Mouse (Mus musculus) lung, embryonic 16.5 days (tissue): ENCODE results near the gene Rap1gds1. TPM values are rescaled to one million over a fixed set of nuclear protein-coding genes. Genes with fewer than 3 reads are reported as not detected.

Source experiments
- ATAC-seq: fragments of 200-750 bp; cut with Nextera tagmentation; 2 replicates; pipeline ENCODE4 v1.8.0; 2017; ENCODE audit warnings: low read depth, mild to moderate bottlenecking, moderate library complexity
- H3K27ac ChIP-seq: fragments of 300-500 bp; sonication (generic); 2 replicates; pipeline ENCODE4 v1.5.1; 2014; ENCODE audit warnings: mild to moderate bottlenecking, control low read depth, low read length
- H3K27me3 ChIP-seq: fragments of 300-500 bp; sonication (generic); 2 replicates; pipeline ENCODE4 v1.6.1; 2014; ENCODE audit warnings: low read depth, low read length, mixed read lengths; ENCODE audit not compliant: control insufficient read depth, insufficient read depth
- H3K36me3 ChIP-seq: fragments of 300-500 bp; sonication (generic); 2 replicates; pipeline ENCODE4 v1.6.1; 2014; ENCODE audit warnings: low read length; ENCODE audit not compliant: control insufficient read depth, insufficient read depth
- H3K4me1 ChIP-seq: fragments of 300-500 bp; sonication (generic); replicated peaks from 2 replicates; pipeline ENCODE4 v1.6.1; 2014; ENCODE audit warnings: low read length, mixed read lengths; ENCODE audit not compliant: control insufficient read depth, insufficient read depth
- H3K4me2 ChIP-seq: fragments of 300-500 bp; sonication (generic); 2 replicates; pipeline ENCODE4 v1.6.1; 2014; ENCODE audit warnings: low read depth, low read length, control low read depth
- H3K4me3 ChIP-seq: fragments of 300-500 bp; sonication (generic); 2 replicates; pipeline ENCODE4 v1.5.1; 2014; ENCODE audit warnings: mild to moderate bottlenecking, low read length, control low read depth
- H3K9ac ChIP-seq: fragments of 300-500 bp; sonication (generic); 2 replicates; pipeline ENCODE4 v1.6.1; 2014; ENCODE audit warnings: low read length, control low read depth
- H3K9me3 ChIP-seq: fragments of 300-500 bp; sonication (generic); 2 replicates; pipeline ENCODE4 v1.6.1; 2016; ENCODE audit warnings: low read length; ENCODE audit not compliant: control insufficient read depth
- WGBS: fragments of 180-500 bp; shearing (Covaris S2); extraction: QIAGEN DNeasy Blood & Tissue Kit; methylation state at CpG from one replicate; pipeline ENCODE4 v1.1.7; 2014; 5-methylcytosine and 5-hydroxymethylcytosine counted together
- polyA plus RNA-seq: library from polyadenylated mRNA; unstranded; fragments of >200 nt; fragmentation: Nextera tagmentation; extraction: Ambion mirVana; gene quantifications from 2 replicates; pipeline ENCODE4 v1.2.1, GENCODE M21; 2015

The Rap1gds1 gene
- polyA plus RNA-seq, 1 experiment from 2014 or later: 60.7 TPM

DNA sequence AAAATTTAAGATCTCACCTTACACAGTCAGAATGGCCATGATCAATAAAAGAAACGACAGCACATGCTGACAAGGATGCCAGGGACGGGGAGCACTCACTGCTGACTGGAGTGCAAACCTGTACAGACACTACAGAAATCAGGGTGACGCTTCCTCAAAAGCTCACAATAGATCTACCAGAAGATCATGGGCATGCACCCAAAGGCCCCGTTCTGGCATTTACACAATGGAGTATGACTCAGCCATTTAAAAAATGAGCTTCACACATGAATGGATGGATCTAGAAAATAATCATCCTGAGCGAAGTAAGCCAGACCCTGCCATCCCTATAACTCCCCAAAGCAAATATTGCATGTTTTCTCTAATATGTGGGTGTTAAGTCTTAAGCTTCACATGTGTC is 87.0 kb downstream of the Rap1gds1 start:
- H3K9ac ChIP-seq: no peak overlapping the region
- ATAC-seq: no peak
- 94% methylated on average over 5 of the region's 5 CpGs for WGBS

DNA sequence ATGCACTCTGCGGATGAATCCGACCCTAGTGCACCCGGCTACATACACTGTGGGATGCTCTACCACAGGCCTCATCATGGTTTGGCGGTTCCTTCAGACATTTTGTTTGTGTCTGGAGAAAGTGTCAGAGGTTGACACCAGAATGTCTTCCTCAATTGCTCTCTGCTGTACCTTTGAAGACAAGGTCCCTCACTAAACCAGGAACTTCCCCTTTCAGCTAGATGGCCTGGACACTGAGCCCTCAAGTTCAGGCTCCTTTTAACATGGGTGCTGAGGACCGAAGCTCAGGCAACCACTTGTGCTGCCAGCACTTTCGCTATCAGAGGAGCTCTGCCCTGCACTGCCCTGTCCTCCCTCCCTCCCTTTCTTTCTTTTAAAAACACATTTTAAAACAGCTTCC is 92.8 kb downstream of the Rap1gds1 start:
- no peak for ATAC-seq
- Histone ChIP-seq H3K9ac (no peak overlapping the region), H3K27me3 (no peaks in the 10 kb centered on the region), H3K27ac (no peak overlapping the region), H3K4me3 (no peak overlapping the region), H3K9me3 (no peaks in the 10 kb centered on the region; the same call in 1 of the 2 replicates), H3K4me1 (no peaks in the 10 kb centered on the region), H3K36me3 (no peaks in the 10 kb centered on the region), H3K4me2 (no peak overlapping the region)
- 96% methylated on average over 6 of the region's 6 CpGs for WGBS

More for the DNA sequence above, 87.0 kb downstream of the Rap1gds1 start:
- H3K9me3 ChIP-seq: no peaks in the 10 kb centered on the region; the same call in 1 of the 2 replicates
- no peak overlapping the region for H3K4me2 ChIP-seq
- H3K27me3 ChIP-seq: no peaks in the 10 kb centered on the region
- no peak overlapping the region for H3K27ac ChIP-seq
- no peaks in the 10 kb centered on the region for H3K4me1 ChIP-seq
- H3K4me3 ChIP-seq: no peak overlapping the region
- peaks cover 3% of the 10 kb centered on the region; the same call in 1 of the 2 replicates for H3K36me3 ChIP-seq

DNA sequence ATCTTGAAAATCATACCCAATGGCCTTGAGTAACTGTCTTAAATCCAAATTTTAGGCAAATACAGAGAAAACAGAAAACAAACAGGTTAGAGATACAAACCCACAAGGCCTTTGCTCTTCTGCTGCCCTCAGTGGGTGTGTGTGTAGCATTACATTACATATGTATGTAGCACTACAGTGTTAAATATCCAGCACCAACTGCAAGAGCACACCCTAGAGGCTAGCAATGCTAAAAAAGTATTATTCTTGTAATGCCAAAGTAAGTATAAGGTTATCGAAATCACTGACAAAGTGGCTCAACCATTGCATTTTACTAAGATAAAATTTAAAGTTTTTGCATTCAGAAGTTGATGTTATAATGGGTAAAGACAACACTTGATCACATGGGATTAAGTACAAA is 97.6 kb downstream of the Rap1gds1 start:
- Histone ChIP-seq H3K4me1 (no peaks in the 10 kb centered on the region), H3K27ac (no peak overlapping the region), H3K36me3 (0 out of 2 replicates have a peak, but pooled peaks cover 2% of the 10 kb centered on the region), H3K27me3 (no peaks in the 10 kb centered on the region), H3K4me3 (no peak overlapping the region), H3K9ac (no peak overlapping the region), H3K4me2 (no peak overlapping the region), H3K9me3 (no peaks in the 10 kb centered on the region)
- 92% methylated on average over 1 of the region's 1 CpGs for WGBS
- ATAC-seq: no peak

DNA sequence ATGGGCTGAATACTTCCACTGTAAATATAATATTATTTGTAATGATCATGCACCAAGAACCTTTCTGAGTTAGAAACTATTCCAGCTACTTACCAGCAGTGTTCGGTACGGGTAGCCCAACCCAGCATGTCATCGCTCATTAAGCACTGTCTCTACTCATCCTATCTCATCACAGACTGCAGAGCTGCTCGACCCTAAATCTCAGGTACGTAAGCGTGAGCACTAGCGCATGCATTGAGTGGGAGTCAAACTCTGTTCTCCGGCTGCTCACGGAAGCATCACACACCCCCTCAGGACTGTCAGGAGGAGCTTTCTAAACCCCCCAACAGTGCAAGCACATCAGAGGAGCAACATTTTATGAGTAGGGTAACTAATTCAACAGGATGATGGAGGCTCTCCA is 107.4 kb downstream of the Rap1gds1 start:
- H3K36me3 ChIP-seq: peaks cover 4% of the 10 kb centered on the region
- no peak for ATAC-seq
- no peak overlapping the region for H3K4me2 ChIP-seq
- H3K9ac ChIP-seq: no peak overlapping the region
- no peak overlapping the region for H3K4me3 ChIP-seq
- no peaks in the 10 kb centered on the region for H3K4me1 ChIP-seq
- no peaks in the 10 kb centered on the region for H3K9me3 ChIP-seq
- H3K27ac ChIP-seq: no peak overlapping the region
- 91% methylated on average over 9 of the region's 9 CpGs for WGBS
- H3K27me3 ChIP-seq: no peaks in the 10 kb centered on the region

DNA sequence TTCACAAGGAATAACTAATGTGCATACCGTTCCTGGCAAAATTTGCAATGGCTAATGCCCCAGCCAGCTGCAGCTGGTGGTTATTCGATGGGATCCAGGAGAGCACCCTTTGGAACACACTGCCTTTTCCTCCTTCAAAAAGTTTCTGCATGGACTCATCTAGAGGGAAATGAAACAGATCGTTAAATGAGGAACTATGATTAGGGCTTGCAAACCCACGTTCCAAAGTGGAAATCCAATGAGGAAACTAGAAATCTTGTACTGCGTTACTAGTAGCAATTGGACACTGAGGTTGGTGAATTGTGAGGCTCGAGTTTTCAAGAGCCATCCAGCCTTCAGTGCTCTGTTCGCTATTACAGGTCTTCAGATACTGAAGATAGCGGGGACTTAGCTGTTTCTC is 116.5 kb downstream of the Rap1gds1 start:
- no peak overlapping the region for H3K4me3 ChIP-seq
- no peak overlapping the region for H3K9ac ChIP-seq
- no peak overlapping the region for H3K4me2 ChIP-seq
- WGBS: 96% methylated on average over 8 of the region's 8 CpGs
- H3K27ac ChIP-seq: no peak overlapping the region
- no peaks in the 10 kb centered on the region for H3K4me1 ChIP-seq
- no peak for ATAC-seq
- peaks cover 28% of the 10 kb centered on the region for H3K36me3 ChIP-seq
- H3K27me3 ChIP-seq: no peaks in the 10 kb centered on the region
- H3K9me3 ChIP-seq: no peaks in the 10 kb centered on the region

DNA sequence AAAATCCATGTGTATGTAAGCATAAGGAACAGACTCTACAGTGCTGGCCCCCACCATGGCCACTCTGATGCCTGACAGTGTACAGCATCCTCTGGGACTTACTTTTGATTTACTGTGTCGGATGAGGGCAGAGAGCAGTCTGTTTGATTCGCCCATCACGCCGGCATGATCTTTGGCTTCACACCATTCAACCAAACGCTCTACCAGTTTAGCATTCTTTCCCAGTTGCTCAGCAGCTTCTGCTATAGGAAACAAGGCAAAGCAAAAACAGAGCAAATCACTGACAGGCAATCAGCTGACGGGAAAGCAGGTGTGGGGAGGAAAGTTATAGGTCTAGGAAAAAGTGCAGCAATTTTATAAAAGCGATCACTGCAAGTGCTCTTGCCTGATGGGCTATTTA is 119.8 kb downstream of the Rap1gds1 start:
- Histone ChIP-seq H3K9ac (no peak overlapping the region), H3K27me3 (no peaks in the 10 kb centered on the region), H3K9me3 (no peaks in the 10 kb centered on the region), H3K4me1 (no peaks in the 10 kb centered on the region), H3K36me3 (peaks cover 26% of the 10 kb centered on the region), H3K27ac (no peak overlapping the region), H3K4me3 (no peak overlapping the region), H3K4me2 (no peak overlapping the region)
- 90% methylated on average over 7 of the region's 7 CpGs for WGBS
- no peak for ATAC-seq

DNA sequence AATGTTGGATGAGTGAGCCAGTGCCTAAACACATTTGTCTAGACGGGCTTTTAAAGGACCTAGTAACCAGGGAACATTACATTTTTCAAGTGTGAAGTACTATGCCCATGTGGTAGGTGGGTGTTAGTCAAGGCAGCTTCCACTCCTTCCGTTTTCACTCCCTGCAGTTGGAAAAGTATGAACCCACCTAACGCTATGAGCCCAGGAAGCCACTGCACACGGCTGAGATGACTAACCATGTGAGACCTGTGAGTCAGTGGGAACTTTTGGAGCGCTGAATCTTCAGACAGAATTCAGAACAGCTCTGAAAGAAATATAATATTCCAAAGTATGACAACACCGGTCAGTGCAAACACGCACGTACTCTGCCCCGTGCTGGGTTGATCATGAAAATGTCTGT is 125.9 kb downstream of the Rap1gds1 start:
- H3K4me3 ChIP-seq: no peak overlapping the region
- H3K4me2 ChIP-seq: no peak overlapping the region
- no peak overlapping the region for H3K9ac ChIP-seq
- H3K27ac ChIP-seq: no peak overlapping the region
- ATAC-seq: no peak
- WGBS: 91% methylated on average over 9 of the region's 9 CpGs
- H3K9me3 ChIP-seq: no peaks in the 10 kb centered on the region
- no peaks in the 10 kb centered on the region for H3K27me3 ChIP-seq
- H3K4me1 ChIP-seq: no peaks in the 10 kb centered on the region
- peaks cover 21% of the 10 kb centered on the region for H3K36me3 ChIP-seq

DNA sequence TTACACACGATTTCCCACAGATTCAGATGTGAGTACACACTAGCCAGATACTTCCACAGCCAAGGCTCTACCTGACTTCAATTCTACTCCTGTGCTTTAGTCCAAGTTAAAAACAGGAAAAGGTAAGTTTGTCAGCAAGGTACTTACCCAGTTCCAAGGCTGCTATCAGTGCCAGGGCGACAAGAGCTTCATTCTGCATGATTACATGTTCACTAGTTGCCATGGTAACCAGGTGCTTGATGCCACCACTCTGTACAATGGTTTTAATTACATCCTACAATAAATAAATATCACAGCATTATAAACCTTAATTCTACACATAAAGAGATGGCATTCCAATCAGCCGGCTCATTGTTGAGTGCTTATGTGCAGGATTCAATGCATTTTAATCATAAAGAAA is 129.5 kb downstream of the Rap1gds1 start:
- H3K4me2 ChIP-seq: no peak overlapping the region
- H3K27ac ChIP-seq: no peak overlapping the region
- H3K27me3 ChIP-seq: no peaks in the 10 kb centered on the region
- H3K4me1 ChIP-seq: no peaks in the 10 kb centered on the region
- WGBS: 85% methylated on average over 3 of the region's 3 CpGs
- peaks cover 24% of the 10 kb centered on the region for H3K36me3 ChIP-seq
- no peak for ATAC-seq
- H3K4me3 ChIP-seq: no peak overlapping the region
- no peaks in the 10 kb centered on the region for H3K9me3 ChIP-seq
- no peak overlapping the region for H3K9ac ChIP-seq

DNA sequence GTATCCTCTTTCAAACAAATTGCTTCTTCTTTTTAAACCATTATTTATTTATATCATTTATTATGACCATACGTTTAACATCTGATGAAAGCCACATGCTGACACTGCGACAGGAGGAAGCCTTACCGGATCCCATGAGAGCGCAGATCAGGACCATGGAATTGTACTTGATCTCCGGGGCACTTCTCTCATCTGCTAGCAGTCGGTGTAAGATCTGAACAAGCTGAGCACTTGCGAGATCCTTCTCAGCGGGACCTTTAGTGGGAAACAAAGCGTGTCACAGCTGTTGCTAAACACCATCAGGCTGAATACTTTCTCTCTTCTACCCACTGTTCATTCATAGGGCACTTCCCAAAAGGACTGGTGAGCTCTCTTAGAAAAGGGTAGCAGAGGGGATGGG is 133.4 kb downstream of the Rap1gds1 start:
- H3K4me1 ChIP-seq: no peaks in the 10 kb centered on the region
- WGBS: 63% methylated on average over 9 of the region's 9 CpGs
- no peak overlapping the region for H3K9ac ChIP-seq
- no peaks in the 10 kb centered on the region for H3K9me3 ChIP-seq
- no peak for ATAC-seq
- H3K27ac ChIP-seq: no peak overlapping the region
- no peaks in the 10 kb centered on the region for H3K27me3 ChIP-seq
- peaks cover 32% of the 10 kb centered on the region for H3K36me3 ChIP-seq
- no peak overlapping the region for H3K4me3 ChIP-seq
- H3K4me2 ChIP-seq: no peak overlapping the region

DNA sequence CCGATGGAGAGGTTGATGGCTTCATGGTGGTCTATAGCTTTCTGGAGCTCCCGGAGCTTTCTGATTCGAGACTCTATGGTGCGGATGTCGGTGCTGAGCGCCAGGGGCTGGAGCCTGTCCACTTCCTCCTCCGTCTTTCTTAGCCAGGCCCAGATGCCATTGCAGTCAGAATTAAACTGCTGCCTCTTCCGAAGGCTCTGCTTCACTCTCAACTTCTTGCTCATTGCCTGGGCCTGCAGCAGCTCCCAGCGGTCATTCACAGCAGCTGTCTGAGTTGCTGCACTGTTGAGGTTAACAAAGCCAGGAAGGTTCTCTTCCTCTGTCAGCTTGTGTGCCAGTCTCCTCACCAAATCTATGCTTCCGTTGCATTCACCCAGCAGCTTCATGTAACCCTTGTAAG is 137.8 kb downstream of the Rap1gds1 start:
- ATAC-seq: no peak
- Histone ChIP-seq H3K9ac (no peak overlapping the region), H3K4me3 (no peak overlapping the region), H3K4me2 (no peak overlapping the region), H3K36me3 (peaks cover 19% of the 10 kb centered on the region), H3K27me3 (no peaks in the 10 kb centered on the region), H3K27ac (no peak overlapping the region), H3K4me1 (no peaks in the 10 kb centered on the region), H3K9me3 (no peaks in the 10 kb centered on the region)
- 91% methylated on average over 10 of the region's 10 CpGs for WGBS
